Mouse (Mus musculus): Measurements from ENCODE around the gene Rab37.
A peak's percentile ranks its signal among the peaks of the same experiment; 100 is the strongest.

The Rab37 gene

GRCm38 (mm10) chr11:115091362-115091901, at the start of gene Rab37:
TSS of gene Rab37 (plus strand) at chr11:115091431.
- no peak for DNase-seq (ENCODE audit: low spot score)

- no peak for DNase-seq (ENCODE audit: low spot score)
Observed at GRCm38 (mm10) chr11:115048259-115048658, 43.0 kb upstream of the Rab37 start, which contains the start of gene Cd300ld3. TSS of gene Cd300ld3 (minus strand) at chr11:115048409.

- no peak for DNase-seq (ENCODE audit: low spot score)
Observed at GRCm38 (mm10) chr11:115049282-115049895, 41.8 kb upstream of the Rab37 start.

GRCm38 (mm10) chr11:115052206-115052605, 39.0 kb upstream of the Rab37 start:
- no peak for DNase-seq (ENCODE audit: low spot score)

- no peak for DNase-seq (ENCODE audit: low spot score)
Observed at GRCm38 (mm10) chr11:115052991-115053390, 38.2 kb upstream of the Rab37 start.

GRCm38 (mm10) chr11:115054537-115054936, 36.7 kb upstream of the Rab37 start:
- DNase-seq (ENCODE audit: low spot score), result no peak

GRCm38 (mm10) chr11:115058701-115059100, 32.5 kb upstream of the Rab37 start:
- DNase-seq (ENCODE audit: low spot score), result no peak

- DNase-seq (ENCODE audit: low spot score), result no peak
Observed at GRCm38 (mm10) chr11:115059797-115060196, 31.4 kb upstream of the Rab37 start.

GRCm38 (mm10) chr11:115062077-115062476, 29.2 kb upstream of the Rab37 start, which contains the start of gene Cd300e:
TSS of gene Cd300e (minus strand) at chr11:115062177.
- DNase-seq (ENCODE audit: low spot score), result no peak

GRCm38 (mm10) chr11:115066768-115067167, 24.5 kb upstream of the Rab37 start:
- DNase-seq (ENCODE audit: low spot score), result no peak

GRCm38 (mm10) chr11:115071015-115071551, 20.1 kb upstream of the Rab37 start:
- DNase-seq (ENCODE audit: low spot score), result no peak

- no peak for DNase-seq (ENCODE audit: low spot score)
Observed at GRCm38 (mm10) chr11:115071631-115072294, 19.5 kb upstream of the Rab37 start.

GRCm38 (mm10) chr11:115073002-115073401, 18.2 kb upstream of the Rab37 start:
- no peak for DNase-seq (ENCODE audit: low spot score)

GRCm38 (mm10) chr11:115075407-115075806, 15.8 kb upstream of the Rab37 start:
- no peak for DNase-seq (ENCODE audit: low spot score)

- DNase-seq (ENCODE audit: low spot score), result no peak
Observed at GRCm38 (mm10) chr11:115075859-115076258, 15.4 kb upstream of the Rab37 start.

GRCm38 (mm10) chr11:115077436-115077835, 13.8 kb upstream of the Rab37 start:
- no peak for DNase-seq (ENCODE audit: low spot score)

GRCm38 (mm10) chr11:115078680-115079079, 12.6 kb upstream of the Rab37 start:
- DNase-seq (ENCODE audit: low spot score), result no peak

- DNase-seq (ENCODE audit: low spot score), result peak; percentile 31
Observed at GRCm38 (mm10) chr11:115080886-115081285, 10.3 kb upstream of the Rab37 start.

GRCm38 (mm10) chr11:115081373-115081772, 9.9 kb upstream of the Rab37 start:
- no peak for DNase-seq (ENCODE audit: low spot score)

GRCm38 (mm10) chr11:115082196-115082595, 9.0 kb upstream of the Rab37 start:
- no peak for DNase-seq (ENCODE audit: low spot score)

GRCm38 (mm10) chr11:115083376-115084139, 7.7 kb upstream of the Rab37 start:
- peak; percentile 47 for DNase-seq (ENCODE audit: low spot score)

GRCm38 (mm10) chr11:115084595-115084994, 6.6 kb upstream of the Rab37 start:
- DNase-seq (ENCODE audit: low spot score), result no peak
